Mouse (Mus musculus): Measurements from ENCODE around the gene Smpd2.

DNA sequence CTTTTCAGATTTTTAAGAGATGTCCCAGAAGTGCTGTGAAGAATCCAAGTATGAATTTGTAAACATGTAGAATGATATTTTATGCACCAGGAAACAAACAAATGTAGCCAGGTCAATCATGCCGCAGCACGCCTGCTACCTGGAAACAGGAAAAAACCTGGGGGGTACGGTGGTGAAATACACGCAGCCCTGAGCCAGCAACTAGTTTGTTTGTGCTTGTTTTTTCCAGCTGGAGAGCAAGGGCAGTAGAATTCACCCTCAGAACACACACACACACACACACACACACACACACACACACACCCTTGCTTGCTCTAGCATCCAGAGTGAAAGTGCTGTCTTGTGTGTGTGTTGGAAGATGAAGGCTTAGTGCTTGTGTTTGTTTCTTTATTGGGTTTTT lies 942 bp upstream of the Smpd2 start:
- no peak for TF ChIP-seq CTCF (IDR thresholded peaks at IDR 0.05; ENCODE audit: extremely low read depth, insufficient read length, insufficient replicate concordance, low read depth, low read length)
- TF ChIP-seq POLR2A (IDR thresholded peaks at IDR 0.05; ENCODE audit: low read depth, low read length) = no peak
